ENCODE assay signal across 8 mouse cellular contexts in the genomic region with DNA sequence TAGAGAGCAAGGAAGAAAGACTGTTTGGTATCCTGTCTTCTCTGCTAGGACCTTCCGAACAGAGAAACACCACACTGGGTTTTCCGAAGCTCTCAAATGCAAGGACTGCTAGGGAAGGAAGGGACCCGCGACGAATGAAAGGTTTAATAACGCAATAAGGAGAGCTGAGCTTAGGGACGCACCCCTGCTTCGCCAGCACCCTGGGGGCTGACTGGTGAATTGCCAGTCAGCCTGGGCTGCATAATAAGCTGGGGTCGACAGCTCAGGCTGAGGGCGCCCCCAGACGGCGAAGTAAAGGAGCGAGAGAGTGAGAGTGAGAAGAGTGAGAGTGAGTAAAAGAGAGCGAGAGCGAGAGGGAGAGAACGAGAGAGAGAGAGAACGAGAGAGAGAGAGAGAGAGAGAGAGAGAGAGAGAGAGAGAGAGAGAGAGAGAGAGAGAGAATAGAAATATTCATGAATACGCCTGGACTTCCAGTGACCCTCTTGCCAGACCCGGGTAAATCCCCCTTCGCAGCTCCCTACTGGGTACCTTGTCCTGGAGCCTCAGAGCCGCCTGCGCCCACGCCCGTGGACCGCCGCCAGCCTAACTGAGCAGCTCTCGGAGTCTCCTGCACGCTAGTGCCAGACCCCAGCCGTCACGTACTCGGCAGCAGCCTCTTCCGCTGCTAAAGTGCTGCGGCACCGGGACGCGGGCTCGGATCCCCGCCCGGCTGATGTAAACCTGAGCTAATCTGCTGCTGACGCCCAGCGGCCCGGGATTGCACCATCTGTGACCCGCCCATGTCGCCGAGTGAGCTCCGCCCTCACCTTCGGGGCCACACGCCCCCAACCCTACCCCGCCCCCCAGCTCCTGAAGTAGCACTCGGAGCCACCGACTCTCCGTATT. TPM values are rescaled to one million over a fixed set of nuclear protein-coding genes. Genes with fewer than 3 reads are reported as not detected.
A peak's percentile ranks its signal among the peaks of the same experiment; 100 is the strongest.
DNase-seq lines count a peak whose midpoint lies in the region; ATAC-seq lines count a peak whose summit lies in the region.

A gene (minus strand): TSS at position 704 of the 885 bp plus-strand sequence.

- H3K4me3 ChIP-seq in hindbrain, embryonic 10.5 days = peak within 1 kb of the TSS; percentile 55

- peak; percentile 80 for DNase-seq in Muller cell, postnatal 12 days (ENCODE audit: inconsistent ontology term)
- peak; percentile 74 for DNase-seq in cerebellum, adult 8-10 months
- peak; percentile 80 for DNase-seq in hindbrain, embryonic 10.5 days (ENCODE audit: low spot score)
- DNase-seq in layer of hippocampus, postnatal 25 days (ENCODE audit: extremely low spot score in 1 of 2, low spot score in 1 of 2) = peak; percentile 53 to 63
- peak; percentile 90 to 91 for DNase-seq in lung, postnatal 4 days
- peak; percentile 89 for DNase-seq in retina, postnatal 1 day
- DNase-seq in thymus, postnatal 4 days = peak; percentile 95

- H3K9me3 ChIP-seq in hindbrain, embryonic 10.5 days = no peaks in the 10 kb centered on the region

- ATAC-seq in frontal cortex, adult (ENCODE audit: low TSS enrichment) = peak; percentile 82

- H3K4me1 ChIP-seq in hindbrain, embryonic 10.5 days (replicated peaks) = peaks cover 22% of the 10 kb centered on the region

- H3K36me3 ChIP-seq in hindbrain, embryonic 10.5 days = no peaks in the 10 kb centered on the region

- under 1% methylated on average over 52 of the region's 52 CpGs for WGBS in hindbrain, embryonic 10.5 days

- peak within 1 kb of the TSS; percentile 73 for H3K27ac ChIP-seq in hindbrain, embryonic 10.5 days

- peaks cover 32% of the 10 kb centered on the region for H3K27me3 ChIP-seq in hindbrain, embryonic 10.5 days (ENCODE audit: insufficient read depth, poor library complexity, severe bottlenecking)

RNA-seq across cellular contexts. Expression of the gene that starts here (rescaled TPM):
- 1.3 and 3.0 TPM in 2 replicates for polyA plus RNA-seq in hindbrain, embryonic 10.5 days (2016; fragmentation: Nextera tagmentation; extraction: Ambion mirVana)
- total RNA-seq in layer of hippocampus, postnatal 25 days (2021) = under 1 TPM; 0.23 to 0.39 TPM

Comparison
In these comparisons a context has a peak if more than half of its experiments do, and no peak if none do; other contexts are left out.
1. Peak in every context shown above with its lines: DNase-seq, ATAC-seq, H3K4me3 ChIP-seq and H3K27ac ChIP-seq.
2. Peak in DNase-seq in layer of hippocampus, postnatal 25 days; RNA of the gene not detected or under 1 TPM.